Mouse (Mus musculus): ENCODE measurements around the gene Rev3l.

Gene Rev3l

GRCm38 (mm10) chr10:39731736-39732265, at the start of gene Rev3l:
TSS of gene Rev3l (plus strand) at chr10:39732118.
- DNase-seq (ENCODE audit: low read depth in 2 of 2, low spot score in 2 of 2) = peak; percentile 90 to 92

- DNase-seq (ENCODE audit: low read depth in 2 of 2, low spot score in 2 of 2) = no peak
Observed at GRCm38 (mm10) chr10:39682556-39682955, 49.4 kb upstream of the Rev3l start.

GRCm38 (mm10) chr10:39683481-39683880, 48.4 kb upstream of the Rev3l start:
- no peak for DNase-seq (ENCODE audit: low read depth in 2 of 2, low spot score in 2 of 2)

GRCm38 (mm10) chr10:39686811-39687210, 45.1 kb upstream of the Rev3l start:
- DNase-seq (ENCODE audit: low read depth in 2 of 2, low spot score in 2 of 2) = no peak

GRCm38 (mm10) chr10:39687851-39688250, 44.1 kb upstream of the Rev3l start:
- DNase-seq (ENCODE audit: low read depth in 2 of 2, low spot score in 2 of 2) = no peak

- DNase-seq (ENCODE audit: low read depth in 2 of 2, low spot score in 2 of 2) = no peak
Observed at GRCm38 (mm10) chr10:39691351-39692064, 40.4 kb upstream of the Rev3l start.

- DNase-seq (ENCODE audit: low read depth in 2 of 2, low spot score in 2 of 2) = no peak
Observed at GRCm38 (mm10) chr10:39692152-39692551, 39.8 kb upstream of the Rev3l start.

GRCm38 (mm10) chr10:39707717-39708510, 24.0 kb upstream of the Rev3l start:
- no peak for DNase-seq (ENCODE audit: low read depth in 2 of 2, low spot score in 2 of 2)

- DNase-seq (ENCODE audit: low read depth in 2 of 2, low spot score in 2 of 2) = no peak
Observed at GRCm38 (mm10) chr10:39716936-39717335, 15.0 kb upstream of the Rev3l start.

GRCm38 (mm10) chr10:39730976-39731735, 762 bp upstream of the Rev3l start:
- peak; percentile 80 for DNase-seq (ENCODE audit: low read depth in 2 of 2, low spot score in 2 of 2)

- DNase-seq (ENCODE audit: low read depth in 2 of 2, low spot score in 2 of 2) = peak; percentile 78 to 82
Observed at GRCm38 (mm10) chr10:39732266-39733100, 565 bp downstream of the Rev3l start.

- no peak for DNase-seq (ENCODE audit: low read depth in 2 of 2, low spot score in 2 of 2)
Observed at GRCm38 (mm10) chr10:39733101-39733399, 1.1 kb downstream of the Rev3l start.

- DNase-seq (ENCODE audit: low read depth in 2 of 2, low spot score in 2 of 2) = no peak
Observed at GRCm38 (mm10) chr10:39733421-39733930, 1.6 kb downstream of the Rev3l start.

GRCm38 (mm10) chr10:39736187-39736586, 4.3 kb downstream of the Rev3l start:
- DNase-seq (ENCODE audit: low read depth in 2 of 2, low spot score in 2 of 2) = no peak

GRCm38 (mm10) chr10:39742057-39742456, 10.1 kb downstream of the Rev3l start:
- no peak for DNase-seq (ENCODE audit: low read depth in 2 of 2, low spot score in 2 of 2)

- no peak for DNase-seq (ENCODE audit: low read depth in 2 of 2, low spot score in 2 of 2)
Observed at GRCm38 (mm10) chr10:39764752-39765151, 32.8 kb downstream of the Rev3l start.

- DNase-seq (ENCODE audit: low read depth in 2 of 2, low spot score in 2 of 2) = no peak
Observed at GRCm38 (mm10) chr10:39766702-39767101, 34.8 kb downstream of the Rev3l start.

GRCm38 (mm10) chr10:39772259-39772658, 40.3 kb downstream of the Rev3l start:
- DNase-seq (ENCODE audit: low read depth in 2 of 2, low spot score in 2 of 2) = no peak

GRCm38 (mm10) chr10:39773940-39774726, 42.2 kb downstream of the Rev3l start:
- DNase-seq (ENCODE audit: low read depth in 2 of 2, low spot score in 2 of 2) = peak in 1 of 2 experiments; percentile 13

GRCm38 (mm10) chr10:39776927-39777326, 45.0 kb downstream of the Rev3l start:
- peak; percentile 6 to 35 for DNase-seq (ENCODE audit: low read depth in 2 of 2, low spot score in 2 of 2)
